Mouse (Mus musculus): ENCODE data around the gene Fam19a1. TPM values are rescaled to one million over a fixed set of nuclear protein-coding genes. Genes with fewer than 3 reads are reported as not detected.

The Fam19a1 gene
- polyA plus RNA-seq, 1 experiment = not detected

GRCm38 (mm10) chr6:96111656-96112055 is 1.3 kb upstream of the Fam19a1 start:
- Histone ChIP-seq H3K4me3 (ENCODE audit: low read depth, low read length) (no peak overlapping the region), H3K9ac (ENCODE audit: low read depth, poor library complexity, severe bottlenecking) (no peak overlapping the region), H3K4me1 (ENCODE audit: control insufficient read depth, insufficient read depth, low read length) (no peaks in the 10 kb centered on the region), H3K9me3 (replicated peaks; ENCODE audit: control insufficient read depth, insufficient read depth, low read length, poor library complexity, severe bottlenecking) (no peaks in the 10 kb centered on the region), H3K27ac (ENCODE audit: insufficient read depth, low read length) (no peak overlapping the region), H3K36me3 (ENCODE audit: control insufficient read depth, insufficient read depth, low read length, poor library complexity, severe bottlenecking) (no peaks in the 10 kb centered on the region), H3K27me3 (ENCODE audit: control insufficient read depth, insufficient read depth, low read length, poor library complexity, severe bottlenecking) (peaks cover 2% of the 10 kb centered on the region; the same call in 1 of the 2 replicates)
- no peak for TF ChIP-seq EP300 (IDR thresholded peaks at IDR 0.05; ENCODE audit: insufficient read depth, low read depth, low read length)
- TF ChIP-seq CTCF (IDR thresholded peaks at IDR 0.05; ENCODE audit: low read depth, low read length) = no peak
- no peak for TF ChIP-seq POLR2A (IDR thresholded peaks at IDR 0.05; ENCODE audit: insufficient read depth, low read length)

GRCm38 (mm10) chr6:96114151-96114550 is 1.2 kb downstream of the Fam19a1 start:
- TF ChIP-seq EP300 (IDR thresholded peaks at IDR 0.05; ENCODE audit: insufficient read depth, low read depth, low read length) (no peak), POLR2A (IDR thresholded peaks at IDR 0.05; ENCODE audit: insufficient read depth, low read length) (no peak), CTCF (IDR thresholded peaks at IDR 0.05; ENCODE audit: low read depth, low read length) (no peak)
- H3K9me3 ChIP-seq (replicated peaks; ENCODE audit: control insufficient read depth, insufficient read depth, low read length, poor library complexity, severe bottlenecking) = no peaks in the 10 kb centered on the region
- H3K36me3 ChIP-seq (ENCODE audit: control insufficient read depth, insufficient read depth, low read length, poor library complexity, severe bottlenecking) = no peaks in the 10 kb centered on the region
- no peak overlapping the region for H3K4me3 ChIP-seq (ENCODE audit: low read depth, low read length)
- no peaks in the 10 kb centered on the region for H3K4me1 ChIP-seq (ENCODE audit: control insufficient read depth, insufficient read depth, low read length)
- no peak overlapping the region for H3K9ac ChIP-seq (ENCODE audit: low read depth, poor library complexity, severe bottlenecking)
- peaks cover 2% of the 10 kb centered on the region; the same call in 1 of the 2 replicates for H3K27me3 ChIP-seq (ENCODE audit: control insufficient read depth, insufficient read depth, low read length, poor library complexity, severe bottlenecking)
- H3K27ac ChIP-seq (ENCODE audit: insufficient read depth, low read length) = no peak overlapping the region

DNA sequence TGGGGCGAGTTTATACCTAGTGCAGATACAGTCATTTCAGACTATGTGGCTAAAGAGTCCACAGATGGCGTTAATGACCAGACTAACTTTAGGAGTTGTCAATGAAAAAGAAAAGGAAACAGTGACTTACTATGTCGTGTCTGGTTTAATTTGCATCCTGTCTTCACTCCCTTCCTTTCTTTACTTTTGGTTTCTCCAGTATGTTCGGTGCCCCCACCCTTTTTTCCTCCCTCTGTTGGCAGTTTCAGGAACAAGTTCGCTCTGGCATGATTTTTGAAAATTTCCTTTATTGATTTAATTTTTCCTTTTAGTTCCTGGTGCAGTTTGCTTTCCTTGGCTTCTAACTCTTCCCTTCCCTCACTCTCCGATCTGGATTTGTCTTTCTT is 3.2 kb downstream of the Fam19a1 start:
- TF ChIP-seq CTCF (IDR thresholded peaks at IDR 0.05; ENCODE audit: low read depth, low read length) (no peak), EP300 (IDR thresholded peaks at IDR 0.05; ENCODE audit: insufficient read depth, low read depth, low read length) (no peak), POLR2A (IDR thresholded peaks at IDR 0.05; ENCODE audit: insufficient read depth, low read length) (no peak)
- Histone ChIP-seq H3K27me3 (ENCODE audit: control insufficient read depth, insufficient read depth, low read length, poor library complexity, severe bottlenecking) (peaks cover 2% of the 10 kb centered on the region; the same call in 1 of the 2 replicates), H3K4me3 (ENCODE audit: low read depth, low read length) (no peak overlapping the region), H3K36me3 (ENCODE audit: control insufficient read depth, insufficient read depth, low read length, poor library complexity, severe bottlenecking) (no peaks in the 10 kb centered on the region), H3K9me3 (replicated peaks; ENCODE audit: control insufficient read depth, insufficient read depth, low read length, poor library complexity, severe bottlenecking) (no peaks in the 10 kb centered on the region), H3K9ac (ENCODE audit: low read depth, poor library complexity, severe bottlenecking) (no peak overlapping the region), H3K27ac (ENCODE audit: insufficient read depth, low read length) (no peak overlapping the region), H3K4me1 (ENCODE audit: control insufficient read depth, insufficient read depth, low read length) (no peaks in the 10 kb centered on the region)

DNA sequence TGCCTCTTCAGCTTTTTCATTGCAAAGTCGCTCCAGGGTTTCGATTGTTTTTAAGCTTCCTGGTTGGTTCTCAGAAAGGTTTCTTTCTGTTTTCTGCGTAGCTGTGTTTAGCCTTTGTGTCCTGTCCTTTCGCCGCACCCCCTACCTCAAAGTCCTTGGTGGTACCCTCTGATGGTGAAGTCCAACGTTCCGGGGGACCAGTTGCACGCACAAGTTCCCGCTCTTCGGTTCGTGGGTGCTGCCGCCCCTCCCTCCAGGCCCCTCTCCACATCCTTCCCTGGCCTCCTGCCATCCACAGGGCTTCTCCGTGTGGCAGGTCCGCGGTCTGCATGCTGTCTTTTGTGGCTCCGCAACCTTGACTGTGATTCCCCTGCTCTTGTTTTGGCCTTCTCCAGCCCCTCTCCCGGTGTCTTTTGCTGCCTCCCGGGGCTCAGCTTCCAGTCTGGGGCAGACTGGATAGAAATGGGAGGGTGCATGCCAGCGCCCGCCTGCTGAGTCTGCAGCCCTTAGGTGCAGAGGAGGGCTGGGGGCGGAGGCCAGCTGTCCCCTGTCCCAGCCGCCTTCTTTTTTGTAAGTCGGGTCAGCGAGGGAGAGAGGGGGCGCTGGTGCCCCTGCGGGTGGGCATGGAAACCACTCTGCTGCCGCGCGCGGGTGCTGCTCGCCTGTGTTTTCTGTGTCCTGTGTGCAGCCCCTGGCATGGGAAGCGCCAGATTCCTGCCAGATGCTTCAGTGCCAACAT is 3.7 kb downstream of the Fam19a1 start:
- TF ChIP-seq CTCF (IDR thresholded peaks at IDR 0.05; ENCODE audit: low read depth, low read length) (no peak), POLR2A (IDR thresholded peaks at IDR 0.05; ENCODE audit: insufficient read depth, low read length) (no peak)
- Histone ChIP-seq H3K9me3 (replicated peaks; ENCODE audit: control insufficient read depth, insufficient read depth, low read length, poor library complexity, severe bottlenecking) (no peaks in the 10 kb centered on the region), H3K4me1 (ENCODE audit: control insufficient read depth, insufficient read depth, low read length) (no peaks in the 10 kb centered on the region), H3K4me3 (ENCODE audit: low read depth, low read length) (peak overlapping the region; percentile 52), H3K27ac (ENCODE audit: insufficient read depth, low read length) (no peak overlapping the region), H3K36me3 (ENCODE audit: control insufficient read depth, insufficient read depth, low read length, poor library complexity, severe bottlenecking) (no peaks in the 10 kb centered on the region), H3K27me3 (ENCODE audit: control insufficient read depth, insufficient read depth, low read length, poor library complexity, severe bottlenecking) (peaks cover 2% of the 10 kb centered on the region; the same call in 1 of the 2 replicates), H3K9ac (ENCODE audit: low read depth, poor library complexity, severe bottlenecking) (no peak overlapping the region)

DNA sequence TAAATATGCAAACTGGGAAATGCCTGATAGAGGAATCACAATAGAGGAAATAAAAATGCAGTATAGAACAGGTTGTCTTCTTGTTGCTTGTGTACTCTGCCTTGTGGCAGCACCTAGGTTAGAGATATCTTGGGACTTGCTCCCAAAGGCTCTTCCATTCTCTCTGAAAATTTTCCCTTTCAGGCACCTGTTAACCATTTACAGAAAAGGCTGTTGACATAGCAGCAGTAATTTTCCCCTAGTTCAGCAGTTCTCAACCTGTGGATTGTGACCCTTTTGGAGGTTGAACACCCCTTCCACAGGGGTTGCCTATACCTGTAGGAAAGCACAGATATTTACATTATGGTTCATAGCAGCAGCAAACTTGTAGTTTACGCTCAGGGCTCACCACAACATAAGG is 30.4 kb downstream of the Fam19a1 start:
- H3K4me3 ChIP-seq (ENCODE audit: low read depth, low read length) = no peak overlapping the region
- no peaks in the 10 kb centered on the region for H3K4me1 ChIP-seq (ENCODE audit: control insufficient read depth, insufficient read depth, low read length)
- no peaks in the 10 kb centered on the region for H3K36me3 ChIP-seq (ENCODE audit: control insufficient read depth, insufficient read depth, low read length, poor library complexity, severe bottlenecking)
- no peak overlapping the region for H3K9ac ChIP-seq (ENCODE audit: low read depth, poor library complexity, severe bottlenecking)
- TF ChIP-seq EP300 (IDR thresholded peaks at IDR 0.05; ENCODE audit: insufficient read depth, low read depth, low read length) = no peak
- no peak for TF ChIP-seq CTCF (IDR thresholded peaks at IDR 0.05; ENCODE audit: low read depth, low read length)
- no peak for TF ChIP-seq POLR2A (IDR thresholded peaks at IDR 0.05; ENCODE audit: insufficient read depth, low read length)
- no peak overlapping the region for H3K27ac ChIP-seq (ENCODE audit: insufficient read depth, low read length)
- H3K9me3 ChIP-seq (replicated peaks; ENCODE audit: control insufficient read depth, insufficient read depth, low read length, poor library complexity, severe bottlenecking) = no peaks in the 10 kb centered on the region
- H3K27me3 ChIP-seq (ENCODE audit: control insufficient read depth, insufficient read depth, low read length, poor library complexity, severe bottlenecking) = no peaks in the 10 kb centered on the region

DNA sequence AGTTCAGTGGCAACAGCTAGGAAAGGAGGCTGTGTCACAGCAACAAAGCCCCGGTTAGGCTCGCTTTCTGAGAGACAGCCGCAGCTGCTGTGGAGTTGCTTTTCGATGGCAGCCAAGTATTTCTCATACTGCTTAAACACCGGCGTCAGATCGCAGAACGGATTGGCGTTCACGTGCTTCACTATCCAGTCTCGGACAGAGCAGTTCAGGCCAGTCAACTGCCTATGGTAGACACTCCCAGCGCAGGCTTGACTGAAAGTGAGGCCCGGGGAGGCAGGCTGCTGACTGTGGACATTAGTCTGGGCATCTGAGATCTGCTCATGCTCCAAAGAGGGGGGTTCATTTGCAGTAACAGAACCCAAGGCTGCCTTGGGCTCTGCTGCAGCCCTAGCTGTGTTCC is 52.4 kb downstream of the Fam19a1 start:
- Histone ChIP-seq H3K9me3 (replicated peaks; ENCODE audit: control insufficient read depth, insufficient read depth, low read length, poor library complexity, severe bottlenecking) (no peaks in the 10 kb centered on the region), H3K36me3 (ENCODE audit: control insufficient read depth, insufficient read depth, low read length, poor library complexity, severe bottlenecking) (no peaks in the 10 kb centered on the region), H3K4me3 (ENCODE audit: low read depth, low read length) (no peak overlapping the region), H3K27me3 (ENCODE audit: control insufficient read depth, insufficient read depth, low read length, poor library complexity, severe bottlenecking) (no peaks in the 10 kb centered on the region), H3K27ac (ENCODE audit: insufficient read depth, low read length) (no peak overlapping the region), H3K4me1 (ENCODE audit: control insufficient read depth, insufficient read depth, low read length) (no peaks in the 10 kb centered on the region), H3K9ac (ENCODE audit: low read depth, poor library complexity, severe bottlenecking) (no peak overlapping the region)
- TF ChIP-seq EP300 (IDR thresholded peaks at IDR 0.05; ENCODE audit: insufficient read depth, low read depth, low read length) = no peak

All from ES-Bruce4 (cell line).